Mouse (Mus musculus): ENCODE measurements at regions not wholly inside any gene's neighbourhood (a gene's known extent, or its start where the extent isn't known, plus 50 kb on each side); places are given as distances from the start of the nearest gene placed in this dataset.

GRCm38 (mm10) chr3:21404058-21404457 lies 672.4 kb upstream of the Tbl1xr1 start:
- TF ChIP-seq ZC3H11A (IDR thresholded peaks at IDR 0.05; ENCODE audit: borderline replicate concordance, low read depth, low read length) (no peak), ZNF384 (IDR thresholded peaks at IDR 0.05; ENCODE audit: low read depth, low read length) (no peak)

All from ES-E14 (cell line).